Mouse (Mus musculus) embryonic facial prominence, embryonic 12.5 days (tissue): ENCODE data around the gene Vav2. TPM values are rescaled to one million over a fixed set of nuclear protein-coding genes. Genes with fewer than 3 reads are reported as not detected.

Experiments used
- ATAC-seq: fragments of 200-750 bp; cut with Nextera tagmentation; 2 replicates; pipeline ENCODE4 v1.8.0; 2017; ENCODE audit not compliant: insufficient number of reproducible peaks, insufficient read depth, low FRiP score, low TSS enrichment
- H3K27ac ChIP-seq: fragments of 300-500 bp; sonication (generic); 2 replicates; pipeline ENCODE4 v1.5.1; 2016; ENCODE audit warnings: mild to moderate bottlenecking
- H3K27me3 ChIP-seq: fragments of 300-500 bp; sonication (generic); 2 replicates; pipeline ENCODE4 v1.6.1; 2016; ENCODE audit warnings: mild to moderate bottlenecking, moderate library complexity
- H3K36me3 ChIP-seq: fragments of 300-500 bp; sonication (generic); 2 replicates; pipeline ENCODE4 v1.6.1; 2016; ENCODE audit warnings: mild to moderate bottlenecking
- H3K4me1 ChIP-seq: fragments of 300-500 bp; sonication (generic); 2 replicates; pipeline ENCODE4 v1.6.1; 2016
- H3K4me2 ChIP-seq: fragments of 300-500 bp; sonication (generic); replicated peaks from 2 replicates; pipeline ENCODE4 v1.6.1; 2016; ENCODE audit warnings: mild to moderate bottlenecking, moderate library complexity
- H3K4me3 ChIP-seq: fragments of 300-500 bp; sonication (generic); 2 replicates; pipeline ENCODE4 v1.5.1; 2016; ENCODE audit warnings: mild to moderate bottlenecking
- H3K9ac ChIP-seq: fragments of 300-500 bp; sonication (generic); 2 replicates; pipeline ENCODE4 v1.6.1; 2016; ENCODE audit warnings: mild to moderate bottlenecking, moderate library complexity
- H3K9me3 ChIP-seq: fragments of 300-500 bp; sonication (generic); 2 replicates; pipeline ENCODE4 v1.6.1; 2016; ENCODE audit warnings: mild to moderate bottlenecking, moderate library complexity
- WGBS: fragments of 180-500 bp; shearing (Covaris S2); methylation state at CpG from one replicate; pipeline ENCODE4 v1.1.7; 2016; 5-methylcytosine and 5-hydroxymethylcytosine counted together
- polyA plus RNA-seq: library from polyadenylated mRNA; unstranded; fragments of >200 nt; fragmentation: Nextera tagmentation; extraction: Ambion mirVana; gene quantifications from 2 replicates; pipeline ENCODE4 v1.2.1, GENCODE M21; 2016

Gene Vav2
- polyA plus RNA-seq, 1 experiment from 2014 or later = 9.8 TPM

- Histone ChIP-seq H3K9me3 (no peaks in the 10 kb centered on the region), H3K9ac (no peak overlapping the region), H3K4me3 (no peak overlapping the region), H3K4me2 (no peak overlapping the region), H3K27ac (no peak overlapping the region), H3K4me1 (peaks cover 4% of the 10 kb centered on the region), H3K36me3 (no peaks in the 10 kb centered on the region), H3K27me3 (no peaks in the 10 kb centered on the region)
- ATAC-seq = no peak
- 17% methylated on average over 11 of the region's 11 CpGs for WGBS
These were observed 11.4 kb upstream of the Vav2 start for GRCm38 (mm10) chr2:27438281-27438680.

GRCm38 (mm10) chr2:27437876-27438275 is 11.0 kb upstream of the Vav2 start:
- Histone ChIP-seq H3K36me3 (no peaks in the 10 kb centered on the region), H3K4me3 (no peak overlapping the region), H3K9ac (no peak overlapping the region), H3K27ac (no peak overlapping the region), H3K4me2 (no peak overlapping the region), H3K4me1 (peaks cover under 1% of the 10 kb centered on the region; the same call in 1 of the 2 replicates), H3K9me3 (no peaks in the 10 kb centered on the region), H3K27me3 (no peaks in the 10 kb centered on the region)
- WGBS = 68% methylated on average over 1 of the region's 1 CpGs
- ATAC-seq = no peak

GRCm38 (mm10) chr2:27432599-27432998 is 5.8 kb upstream of the Vav2 start:
- no peaks in the 10 kb centered on the region for H3K36me3 ChIP-seq
- WGBS = 77% methylated on average over 2 of the region's 2 CpGs
- H3K4me1 ChIP-seq = peaks cover 4% of the 10 kb centered on the region
- no peaks in the 10 kb centered on the region for H3K9me3 ChIP-seq
- no peak overlapping the region for H3K4me3 ChIP-seq
- ATAC-seq = no peak
- no peak overlapping the region for H3K9ac ChIP-seq
- no peak overlapping the region for H3K27ac ChIP-seq
- no peaks in the 10 kb centered on the region for H3K27me3 ChIP-seq
- no peak overlapping the region for H3K4me2 ChIP-seq

GRCm38 (mm10) chr2:27430621-27431020 is 3.8 kb upstream of the Vav2 start:
- no peak overlapping the region for H3K4me3 ChIP-seq
- no peak overlapping the region for H3K27ac ChIP-seq
- no peaks in the 10 kb centered on the region for H3K9me3 ChIP-seq
- peaks cover 10% of the 10 kb centered on the region for H3K4me1 ChIP-seq
- ATAC-seq = no peak
- H3K27me3 ChIP-seq = no peaks in the 10 kb centered on the region
- H3K4me2 ChIP-seq = no peak overlapping the region
- H3K9ac ChIP-seq = no peak overlapping the region
- WGBS = 91% methylated on average over 7 of the region's 7 CpGs
- H3K36me3 ChIP-seq = no peaks in the 10 kb centered on the region

GRCm38 (mm10) chr2:27428071-27428470 is 1.2 kb upstream of the Vav2 start:
- H3K4me2 ChIP-seq = no peak overlapping the region
- no peak overlapping the region; the same call in 1 of the 2 replicates for H3K27ac ChIP-seq
- H3K36me3 ChIP-seq = no peaks in the 10 kb centered on the region
- H3K4me1 ChIP-seq = peaks cover 31% of the 10 kb centered on the region
- H3K9me3 ChIP-seq = no peaks in the 10 kb centered on the region
- WGBS = 0% methylated on average over 4 of the region's 4 CpGs
- H3K9ac ChIP-seq = no peak overlapping the region
- H3K4me3 ChIP-seq = no peak overlapping the region
- no peak for ATAC-seq
- H3K27me3 ChIP-seq = no peaks in the 10 kb centered on the region

GRCm38 (mm10) chr2:27426406-27426854 is 403 bp downstream of the Vav2 start:
- Histone ChIP-seq H3K4me2 (peak overlapping the region; percentile 93), H3K27ac (peak overlapping the region; percentile 81), H3K36me3 (no peaks in the 10 kb centered on the region), H3K9me3 (no peaks in the 10 kb centered on the region), H3K4me1 (peaks cover 35% of the 10 kb centered on the region), H3K9ac (peak overlapping the region; percentile 85), H3K27me3 (no peaks in the 10 kb centered on the region), H3K4me3 (peak overlapping the region; percentile 79)
- WGBS = under 1% methylated on average over 62 of the region's 64 CpGs
- peak; percentile 7; the same call in 1 of the 2 replicates for ATAC-seq

- H3K27ac ChIP-seq = peak overlapping the region; percentile 81; the same call in 1 of the 2 replicates
- no peaks in the 10 kb centered on the region for H3K9me3 ChIP-seq
- peak overlapping the region; percentile 85 for H3K9ac ChIP-seq
- no peaks in the 10 kb centered on the region for H3K36me3 ChIP-seq
- H3K27me3 ChIP-seq = no peaks in the 10 kb centered on the region
- peak overlapping the region; percentile 93 for H3K4me2 ChIP-seq
- peak overlapping the region; percentile 79 for H3K4me3 ChIP-seq
- WGBS = under 1% methylated on average over 52 of the region's 60 CpGs
- ATAC-seq = no peak
- peaks cover 35% of the 10 kb centered on the region for H3K4me1 ChIP-seq
These were observed 955 bp downstream of the Vav2 start for GRCm38 (mm10) chr2:27425751-27426405.

GRCm38 (mm10) chr2:27425161-27425611 is 1.6 kb downstream of the Vav2 start:
- Histone ChIP-seq H3K4me1 (peaks cover 35% of the 10 kb centered on the region), H3K27ac (peak overlapping the region; percentile 14; the same call in 1 of the 2 replicates)

GRCm38 (mm10) chr2:27423596-27423995 is 3.2 kb downstream of the Vav2 start:
- Histone ChIP-seq H3K27me3 (no peaks in the 10 kb centered on the region), H3K36me3 (no peaks in the 10 kb centered on the region), H3K27ac (no peak overlapping the region), H3K4me1 (peaks cover 48% of the 10 kb centered on the region), H3K4me3 (no peak overlapping the region), H3K9me3 (no peaks in the 10 kb centered on the region), H3K9ac (no peak overlapping the region), H3K4me2 (no peak overlapping the region)
- no peak for ATAC-seq
- WGBS = 76% methylated on average over 7 of the region's 7 CpGs

More at GRCm38 (mm10) chr2:27425161-27425611, 1.6 kb downstream of the Vav2 start:
- H3K4me2 ChIP-seq = peak overlapping the region; percentile 93
- under 1% methylated on average over 20 of the region's 20 CpGs for WGBS
- H3K9me3 ChIP-seq = no peaks in the 10 kb centered on the region
- H3K9ac ChIP-seq = peak overlapping the region; percentile 85
- peak overlapping the region; percentile 79 for H3K4me3 ChIP-seq
- no peaks in the 10 kb centered on the region for H3K27me3 ChIP-seq
- no peak for ATAC-seq
- H3K36me3 ChIP-seq = no peaks in the 10 kb centered on the region

- Histone ChIP-seq H3K27ac (no peak overlapping the region), H3K27me3 (no peaks in the 10 kb centered on the region), H3K4me1 (peaks cover 52% of the 10 kb centered on the region), H3K9me3 (no peaks in the 10 kb centered on the region), H3K36me3 (no peaks in the 10 kb centered on the region), H3K4me3 (no peak overlapping the region), H3K4me2 (no peak overlapping the region), H3K9ac (no peak overlapping the region)
- ATAC-seq = no peak
- 75% methylated on average over 20 of the region's 20 CpGs for WGBS
These were observed 5.4 kb downstream of the Vav2 start for GRCm38 (mm10) chr2:27421293-27422068.

- Histone ChIP-seq H3K27me3 (no peaks in the 10 kb centered on the region), H3K4me3 (no peak overlapping the region), H3K36me3 (no peaks in the 10 kb centered on the region), H3K4me1 (peaks cover 62% of the 10 kb centered on the region), H3K4me2 (no peak overlapping the region), H3K9ac (no peak overlapping the region), H3K9me3 (no peaks in the 10 kb centered on the region), H3K27ac (no peak overlapping the region)
- 46% methylated on average over 6 of the region's 6 CpGs for WGBS
- no peak for ATAC-seq
These were observed 8.2 kb downstream of the Vav2 start for GRCm38 (mm10) chr2:27418577-27419070.
